Mouse (Mus musculus): ENCODE measurements around the gene Abat.
A peak's percentile ranks its signal among the peaks of the same experiment; 100 is the strongest.

Abat gene

DNA sequence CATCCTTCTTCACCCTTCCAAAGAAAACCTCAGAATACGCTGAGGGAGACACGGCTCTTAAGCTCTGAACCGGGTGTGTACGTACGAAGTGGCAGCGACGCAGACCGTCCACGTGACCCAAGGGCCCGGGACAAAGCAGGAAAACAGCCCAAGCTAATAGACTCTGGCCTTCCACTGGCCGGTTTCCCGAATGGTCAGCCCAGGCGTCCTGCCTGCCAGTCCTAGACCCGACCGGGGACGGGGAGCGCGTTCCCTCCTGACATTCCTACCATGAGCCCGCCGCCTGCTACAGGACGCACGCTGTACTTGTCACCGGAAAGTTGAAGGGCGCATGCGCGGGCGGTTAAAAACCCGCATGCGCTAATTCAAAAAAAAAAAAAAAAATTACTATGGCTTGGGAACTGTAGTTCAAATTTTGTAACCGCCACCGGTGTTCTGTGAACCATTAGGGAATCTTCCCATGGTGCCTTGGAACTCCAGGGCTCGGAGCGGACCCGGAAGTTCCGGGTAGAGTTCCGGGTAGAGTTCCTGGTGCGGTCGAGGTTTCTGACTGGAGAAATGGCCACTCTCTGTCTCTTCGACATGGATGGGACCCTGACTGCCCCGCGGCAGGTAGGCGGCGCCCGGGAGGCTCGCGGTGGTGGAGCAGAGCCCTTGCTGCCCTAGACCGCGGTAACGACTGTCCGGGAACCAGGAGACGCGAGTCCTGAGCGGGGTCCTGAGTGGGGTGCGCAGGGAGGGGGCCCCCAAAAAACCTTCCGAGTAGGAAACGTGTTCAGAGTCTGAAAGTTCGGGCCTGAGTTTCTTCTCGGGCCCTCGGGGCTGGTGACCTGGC is 124.2 kb downstream of the Abat start, which contains the start of the genes Pmm2 and Tmem186:
Gene Pmm2 (plus strand): TSS at position 458 of the 835 bp plus-strand sequence.
Gene Tmem186 (minus strand): TSS at position 496 of the 835 bp plus-strand sequence.
- peak; percentile 84 for DNase-seq (ENCODE audit: low spot score)

DNA sequence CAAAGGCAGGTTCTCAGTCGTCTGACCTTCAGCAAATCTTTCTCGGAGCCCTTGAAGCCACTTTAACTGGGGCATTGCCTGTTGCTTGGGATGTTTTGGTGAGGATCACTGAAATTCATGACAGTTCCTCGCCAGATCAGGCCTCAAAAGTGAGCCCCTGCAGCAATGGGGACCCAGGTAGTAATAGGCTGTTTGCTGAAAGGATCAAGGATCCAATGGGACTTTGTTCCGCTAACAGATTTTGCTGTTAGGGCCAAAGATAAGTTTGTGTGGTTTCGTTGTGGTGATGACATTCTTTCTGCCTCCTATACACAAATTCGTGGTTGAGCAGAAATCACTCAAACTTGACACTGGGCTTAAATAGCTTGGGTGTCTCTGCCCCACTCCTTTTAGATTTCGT is 124.9 kb downstream of the Abat start:
- no peak for DNase-seq (ENCODE audit: low spot score)

DNA sequence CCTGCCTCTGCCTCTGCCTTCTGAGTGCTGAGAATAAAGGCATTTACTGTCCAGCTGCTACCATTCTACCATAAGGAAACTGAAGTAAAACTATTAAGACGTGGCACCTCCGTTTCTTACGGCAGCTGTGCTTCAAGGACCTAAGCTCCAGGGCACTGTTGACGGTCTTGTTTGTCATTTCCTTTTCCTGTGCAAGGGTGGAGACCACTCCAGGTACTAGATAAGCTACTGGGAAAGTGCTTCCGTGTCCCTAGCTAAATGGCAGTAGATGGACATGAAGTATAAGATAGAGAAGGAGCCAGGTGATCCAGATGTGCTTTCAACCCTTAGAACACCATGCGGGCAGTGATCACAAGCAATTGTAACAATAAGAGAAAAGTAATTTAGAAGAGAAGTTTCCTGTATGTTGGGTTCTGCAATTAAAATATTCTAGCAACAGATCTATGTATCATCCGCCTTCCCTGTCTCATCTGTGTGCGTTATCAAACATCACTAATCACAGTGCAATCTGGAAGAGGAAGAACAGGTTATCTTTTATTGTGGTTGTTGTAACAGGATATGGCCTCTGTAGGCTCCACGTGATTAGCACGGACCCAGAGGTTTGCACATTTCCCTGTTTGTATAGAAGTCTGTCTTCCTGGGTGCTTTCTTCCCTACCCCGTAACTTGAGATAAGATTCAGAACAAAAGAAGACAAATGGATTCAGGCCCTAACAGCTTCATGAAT is 126.4 kb downstream of the Abat start:
- DNase-seq (ENCODE audit: low spot score) = no peak

DNA sequence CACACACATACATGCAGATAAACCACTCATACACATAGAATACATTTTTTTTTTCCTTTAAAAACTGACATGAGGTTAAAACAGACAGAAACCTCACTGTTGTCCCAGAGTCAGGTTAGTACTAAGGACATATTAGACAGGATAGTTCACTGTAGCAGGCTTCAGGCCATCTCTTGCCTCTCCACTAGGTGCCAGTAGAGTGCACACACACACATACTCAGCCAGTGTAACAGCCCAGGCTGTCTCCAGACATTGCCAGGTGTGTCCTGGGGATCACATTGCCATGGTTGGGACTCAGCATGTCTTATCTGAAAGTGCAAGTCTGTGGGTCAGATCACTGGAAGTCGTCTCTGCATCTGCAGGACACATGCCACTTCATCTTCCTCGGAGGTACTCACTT is 130.6 kb downstream of the Abat start:
- no peak for DNase-seq (ENCODE audit: low spot score)

DNA sequence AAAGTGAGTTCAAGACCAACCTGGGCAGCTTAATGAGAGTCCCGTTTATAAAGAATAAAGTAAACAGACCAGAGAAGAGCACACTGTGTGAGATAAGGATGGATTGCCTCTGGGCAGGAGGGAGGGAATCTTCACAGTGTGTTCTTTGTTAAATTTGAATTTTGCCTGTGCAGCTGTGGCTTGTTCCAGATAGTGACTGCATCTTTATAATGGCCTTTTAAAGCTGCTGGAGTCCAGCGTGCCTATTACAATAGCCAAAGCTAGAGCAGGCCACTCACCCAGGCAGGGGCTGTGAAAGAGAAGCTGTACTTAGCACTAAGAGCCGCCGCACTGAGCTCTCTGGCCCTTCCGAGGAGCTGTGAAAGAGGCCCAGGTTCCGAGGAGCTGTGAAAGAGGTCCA is 132.3 kb downstream of the Abat start:
- no peak for DNase-seq (ENCODE audit: low spot score)

DNA sequence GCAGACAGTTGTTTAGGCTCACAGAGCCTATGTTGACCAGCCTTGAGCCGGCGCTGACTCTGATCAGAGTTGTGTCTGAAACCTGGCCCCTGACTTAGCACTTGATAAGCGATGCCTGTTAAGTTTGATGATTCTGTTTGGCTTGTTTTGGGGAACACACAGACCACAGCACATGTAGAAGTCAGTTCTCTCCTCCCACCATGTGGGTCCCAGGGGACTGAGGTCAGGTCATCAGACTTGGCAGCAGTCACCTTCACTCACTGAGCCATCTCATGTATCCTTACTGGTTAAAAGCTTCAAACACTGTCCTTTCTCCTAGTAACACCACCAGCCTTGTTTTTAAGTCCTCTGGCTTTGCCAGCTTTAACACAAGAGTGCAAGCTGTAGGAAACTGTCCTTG is 136.8 kb downstream of the Abat start:
- DNase-seq (ENCODE audit: low spot score) = no peak

DNA sequence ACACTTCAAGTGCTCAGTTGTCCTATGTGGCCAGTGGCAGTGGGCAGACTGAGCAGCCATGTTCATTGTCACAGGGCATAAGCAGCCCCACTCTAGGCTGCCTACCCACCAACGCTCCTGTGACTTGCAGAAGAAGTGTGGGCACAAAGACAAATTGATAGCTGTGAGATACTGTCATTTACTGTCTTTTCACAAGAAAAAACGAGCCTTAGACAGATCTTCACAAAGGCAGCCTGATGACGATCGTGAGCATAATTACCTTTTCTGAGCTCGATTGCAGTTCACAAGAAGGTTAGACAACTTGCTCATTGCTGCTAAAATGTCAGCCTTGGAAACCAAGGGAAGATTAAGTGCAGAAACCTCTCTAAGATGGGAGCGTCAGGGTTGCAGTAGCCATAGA is 141.9 kb downstream of the Abat start:
- no peak for DNase-seq (ENCODE audit: low spot score)

DNA sequence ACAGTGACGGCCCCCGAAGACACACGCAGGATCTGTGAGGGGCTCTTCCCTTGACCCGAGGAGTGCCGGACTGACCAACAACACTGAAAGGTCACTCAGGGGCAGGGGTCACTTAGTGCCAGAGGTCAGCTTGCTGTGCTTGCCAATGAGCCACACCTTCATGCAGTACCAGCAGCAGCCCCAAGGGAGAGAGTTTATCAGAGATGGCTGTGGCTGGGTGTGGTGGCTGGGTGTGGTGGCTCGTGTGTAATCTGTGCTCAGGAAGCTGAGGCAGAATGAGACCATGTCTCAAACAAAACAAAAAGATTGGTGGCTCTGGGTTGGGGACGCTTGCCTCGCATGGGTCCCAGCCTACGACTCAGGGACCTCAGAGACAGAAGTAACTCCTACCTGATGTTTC is 142.4 kb downstream of the Abat start:
- no peak for DNase-seq (ENCODE audit: low spot score)

DNA sequence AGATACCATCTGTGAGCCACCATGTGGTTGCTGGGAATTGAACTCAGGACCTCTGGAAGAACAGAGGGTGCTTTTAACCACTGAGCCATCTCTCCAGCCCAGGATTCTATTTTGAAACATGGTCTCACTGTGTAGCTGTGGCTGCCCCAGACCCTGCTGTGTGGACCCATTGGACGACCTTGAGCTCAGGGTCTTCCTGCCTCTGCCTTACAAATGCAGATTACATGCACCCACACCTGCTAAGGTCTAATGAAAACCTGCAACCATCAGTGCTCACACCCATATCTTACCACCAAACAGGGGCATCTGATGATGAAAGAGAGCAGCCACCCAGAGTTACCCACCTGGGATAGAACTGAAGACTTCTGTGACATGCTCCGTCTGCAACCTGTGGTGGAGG is 143.0 kb downstream of the Abat start:
- DNase-seq (ENCODE audit: low spot score) = no peak

DNA sequence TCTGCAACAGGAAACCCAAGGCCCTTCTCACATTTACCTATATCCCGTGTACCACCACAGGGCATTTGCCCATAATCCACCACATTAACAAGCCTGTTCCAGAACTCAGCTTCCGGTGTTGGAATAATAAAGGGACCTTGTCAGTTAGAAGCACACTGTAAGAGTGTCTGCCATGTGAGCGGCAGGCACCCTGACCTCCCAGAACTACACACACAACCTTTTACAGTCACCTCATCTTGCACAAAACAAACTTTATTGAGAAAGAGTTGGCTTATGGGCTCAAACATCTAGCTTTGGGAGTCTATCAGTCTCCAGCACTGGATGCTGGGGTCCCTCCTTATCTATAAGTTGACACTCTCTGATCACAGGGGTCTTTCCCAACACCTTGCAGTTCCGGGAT is 145.1 kb downstream of the Abat start:
- DNase-seq (ENCODE audit: low spot score) = no peak

DNA sequence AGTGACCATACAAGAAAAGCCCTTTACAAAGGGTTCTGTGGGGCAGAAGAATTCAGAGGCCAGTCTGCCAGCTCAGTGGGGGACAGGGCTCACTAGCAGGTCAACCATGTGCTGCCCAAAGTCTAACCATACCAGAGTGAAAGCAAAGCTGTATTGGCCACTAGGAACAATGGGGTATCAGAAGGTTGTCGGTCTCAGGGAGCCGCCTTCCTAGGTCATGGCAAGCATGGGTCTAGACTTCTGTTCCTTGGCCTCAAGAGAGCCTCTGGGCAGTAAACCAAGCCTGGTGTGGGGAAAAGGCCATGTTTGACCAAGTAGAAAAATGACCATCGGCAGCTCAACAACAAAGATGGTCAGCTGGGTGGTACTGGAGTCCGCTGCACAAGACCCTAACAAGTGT is 145.5 kb downstream of the Abat start:
- DNase-seq (ENCODE audit: low spot score) = no peak

DNA sequence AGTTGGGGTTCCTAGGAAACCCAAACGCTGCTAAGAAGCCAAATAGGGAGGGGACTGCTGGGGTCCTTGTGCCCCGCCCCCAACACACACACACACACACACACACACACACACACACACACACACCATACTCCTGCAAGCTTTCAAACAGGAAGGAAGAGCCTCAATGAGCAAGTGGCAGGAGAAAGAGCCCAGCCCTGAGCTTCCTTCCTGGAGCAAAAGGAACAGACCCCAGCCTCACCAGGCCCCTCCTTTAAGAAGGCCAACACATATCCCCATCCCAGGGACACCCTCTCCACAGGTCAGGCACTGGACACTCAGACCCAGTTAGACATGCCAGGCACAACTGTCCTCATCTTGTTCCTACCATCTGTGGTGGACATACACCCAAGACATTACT is 149.8 kb downstream of the Abat start:
- DNase-seq (ENCODE audit: low spot score) = no peak

DNA sequence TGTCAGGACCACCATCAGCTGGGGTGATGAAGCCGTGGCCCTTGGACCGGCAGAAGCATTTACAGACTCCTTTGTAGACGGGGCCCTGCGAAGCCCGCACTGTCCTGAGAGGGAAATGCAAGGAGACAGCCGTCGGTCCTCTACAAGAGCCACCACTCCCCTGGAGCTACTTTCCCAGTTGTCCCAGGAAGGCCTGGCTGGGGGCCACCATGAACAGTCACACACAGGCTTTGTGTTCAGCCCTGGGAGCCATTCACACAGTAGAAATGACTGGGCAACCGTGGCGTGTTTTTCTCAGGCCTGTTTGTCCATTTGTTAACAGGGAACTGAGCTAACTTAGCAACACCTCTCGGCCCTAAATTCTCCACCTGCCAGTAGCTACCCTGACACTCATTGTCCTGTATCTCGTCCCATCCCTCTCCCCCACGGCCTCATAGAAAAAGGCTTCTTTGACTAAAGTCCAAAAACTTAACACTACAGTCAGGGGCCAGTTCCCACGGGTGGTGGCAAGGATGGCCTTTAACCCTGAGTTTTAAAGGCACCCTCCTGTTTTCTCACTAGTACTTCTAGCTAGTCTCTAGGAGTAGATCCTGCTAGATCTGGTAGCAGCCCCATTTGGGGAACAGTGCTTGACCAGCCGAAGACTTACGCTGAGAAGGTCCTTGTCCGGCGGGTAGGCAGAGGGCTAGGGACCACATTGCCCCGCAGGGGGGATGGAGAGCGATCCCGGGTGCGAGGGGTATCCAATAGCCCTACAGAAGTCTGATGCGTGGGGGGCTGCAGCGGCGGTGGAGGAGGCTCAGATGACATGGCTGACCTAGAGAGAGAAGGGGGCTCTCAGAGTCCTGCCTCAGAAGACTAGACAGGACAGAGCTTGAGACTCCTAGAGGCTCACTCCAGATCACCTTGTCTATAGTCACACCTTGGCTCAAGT is 150.6 kb downstream of the Abat start:
- DNase-seq (ENCODE audit: low spot score) = no peak

DNA sequence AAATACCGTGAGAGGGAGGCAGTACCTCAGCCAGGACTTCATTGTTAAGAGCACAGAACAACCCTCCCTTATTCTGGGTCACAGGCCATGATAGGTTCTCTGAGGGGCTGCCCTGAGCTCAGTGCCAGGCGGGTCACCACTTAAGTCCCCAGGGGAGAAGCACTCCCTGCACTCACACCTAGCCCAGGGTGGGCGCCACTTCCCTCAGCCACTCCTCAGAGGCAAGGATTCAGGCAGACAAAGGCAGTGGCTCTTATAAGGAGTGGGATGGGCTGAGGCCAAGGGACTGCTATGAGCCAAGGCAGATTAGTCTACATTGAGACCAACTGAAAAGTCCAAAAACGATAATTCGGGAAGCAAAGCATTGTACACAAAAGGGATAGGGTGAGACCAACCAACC is 152.1 kb downstream of the Abat start:
- DNase-seq (ENCODE audit: low spot score) = no peak

DNA sequence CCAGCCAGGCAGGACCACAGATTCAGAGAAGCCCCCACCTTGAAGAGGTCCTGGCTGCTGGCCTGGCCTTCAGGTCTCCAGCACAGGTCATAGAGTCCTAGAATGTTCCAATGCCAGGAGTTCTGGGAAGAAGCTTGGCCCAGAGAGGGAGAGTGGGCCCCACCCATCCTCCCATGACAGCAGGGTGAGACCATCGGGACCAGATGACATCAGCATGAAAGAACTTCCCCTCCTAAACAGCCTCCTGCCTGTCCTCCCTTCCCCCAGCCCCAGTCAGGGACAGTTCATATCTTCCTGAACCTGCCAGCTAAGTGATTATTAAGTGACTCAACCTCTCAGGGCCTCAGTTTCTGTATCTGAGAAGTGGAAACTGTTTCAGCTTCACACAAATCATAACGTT is 153.2 kb downstream of the Abat start:
- DNase-seq (ENCODE audit: low spot score) = no peak

DNA sequence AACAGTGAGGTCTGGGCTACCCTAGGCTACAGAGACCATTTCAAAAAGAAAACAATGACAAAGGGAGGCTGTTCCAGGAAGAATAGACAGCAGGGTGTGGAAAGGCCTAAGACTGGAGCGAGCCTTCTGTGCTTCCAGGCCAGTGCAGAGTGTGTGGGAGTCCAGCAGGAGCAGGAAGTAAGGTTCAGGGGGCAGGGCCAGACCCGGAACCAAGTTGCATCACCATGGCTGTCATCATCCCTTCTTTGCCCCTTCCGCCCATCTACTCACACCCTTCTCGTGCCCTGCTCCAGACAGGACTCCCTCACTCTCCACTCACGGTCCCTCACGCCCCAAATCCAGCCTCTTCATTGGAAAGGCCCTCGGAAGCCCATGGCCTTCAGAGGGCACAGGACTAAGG is 154.0 kb downstream of the Abat start:
- DNase-seq (ENCODE audit: low spot score) = no peak

DNA sequence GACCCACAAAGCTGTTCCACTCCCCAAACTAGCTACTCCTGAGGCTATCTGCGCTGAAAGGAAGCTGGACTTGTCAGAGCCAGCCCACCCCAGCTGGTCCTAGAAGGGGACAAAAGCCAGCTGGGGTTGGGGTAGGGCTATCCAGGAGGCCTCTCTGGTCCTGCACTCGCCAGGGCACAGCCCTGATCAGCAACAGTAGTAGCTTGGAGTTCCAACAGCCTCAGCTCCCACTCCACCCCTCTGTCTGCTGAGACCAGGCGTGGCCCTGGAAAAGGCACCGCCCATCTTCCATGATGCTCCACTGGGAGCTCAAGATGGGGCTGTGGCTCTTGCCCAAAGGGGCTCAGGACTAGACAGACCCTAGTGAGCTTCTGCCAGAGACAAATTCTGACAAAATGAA is 154.6 kb downstream of the Abat start:
- DNase-seq (ENCODE audit: low spot score) = no peak

DNA sequence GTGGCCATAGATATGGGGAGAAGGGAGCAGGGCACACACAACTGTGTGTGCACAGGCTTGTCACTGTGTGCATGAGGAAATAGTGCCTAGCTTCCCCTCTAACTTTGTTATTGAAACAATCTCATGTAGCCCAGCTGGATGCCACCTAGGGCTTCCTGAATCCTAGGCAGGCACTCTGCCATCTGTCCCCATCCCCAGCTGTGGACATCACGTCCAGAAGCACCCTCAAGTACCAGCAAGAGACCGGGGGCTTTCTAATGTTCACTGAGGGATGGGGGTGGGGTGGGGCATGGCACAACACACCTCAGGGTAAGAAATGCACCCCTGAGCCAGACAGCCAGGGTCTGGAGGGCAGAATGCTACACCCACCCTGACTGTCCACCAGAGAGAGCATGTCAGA is 155.2 kb downstream of the Abat start:
- no peak for DNase-seq (ENCODE audit: low spot score)

DNA sequence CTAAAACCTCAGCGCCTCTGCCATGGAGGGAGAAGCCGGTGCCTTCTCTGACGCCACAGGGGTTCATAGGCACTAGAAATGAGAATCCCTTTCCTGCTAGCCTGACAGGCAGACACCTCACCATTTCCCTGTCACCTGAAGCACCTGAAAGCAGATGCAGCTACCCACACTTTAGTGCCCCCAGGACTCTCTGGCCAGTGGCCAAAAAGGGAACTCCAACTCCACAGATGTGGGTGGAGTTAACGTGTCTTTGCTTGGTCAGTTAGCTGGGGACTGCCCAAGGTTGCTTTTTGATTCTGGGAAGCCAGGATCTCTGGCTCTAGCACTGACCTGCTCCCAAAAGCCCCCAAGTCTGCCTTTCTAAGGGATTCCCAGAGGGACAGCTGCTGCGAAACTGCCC is 156.2 kb downstream of the Abat start:
- DNase-seq (ENCODE audit: low spot score) = no peak

DNA sequence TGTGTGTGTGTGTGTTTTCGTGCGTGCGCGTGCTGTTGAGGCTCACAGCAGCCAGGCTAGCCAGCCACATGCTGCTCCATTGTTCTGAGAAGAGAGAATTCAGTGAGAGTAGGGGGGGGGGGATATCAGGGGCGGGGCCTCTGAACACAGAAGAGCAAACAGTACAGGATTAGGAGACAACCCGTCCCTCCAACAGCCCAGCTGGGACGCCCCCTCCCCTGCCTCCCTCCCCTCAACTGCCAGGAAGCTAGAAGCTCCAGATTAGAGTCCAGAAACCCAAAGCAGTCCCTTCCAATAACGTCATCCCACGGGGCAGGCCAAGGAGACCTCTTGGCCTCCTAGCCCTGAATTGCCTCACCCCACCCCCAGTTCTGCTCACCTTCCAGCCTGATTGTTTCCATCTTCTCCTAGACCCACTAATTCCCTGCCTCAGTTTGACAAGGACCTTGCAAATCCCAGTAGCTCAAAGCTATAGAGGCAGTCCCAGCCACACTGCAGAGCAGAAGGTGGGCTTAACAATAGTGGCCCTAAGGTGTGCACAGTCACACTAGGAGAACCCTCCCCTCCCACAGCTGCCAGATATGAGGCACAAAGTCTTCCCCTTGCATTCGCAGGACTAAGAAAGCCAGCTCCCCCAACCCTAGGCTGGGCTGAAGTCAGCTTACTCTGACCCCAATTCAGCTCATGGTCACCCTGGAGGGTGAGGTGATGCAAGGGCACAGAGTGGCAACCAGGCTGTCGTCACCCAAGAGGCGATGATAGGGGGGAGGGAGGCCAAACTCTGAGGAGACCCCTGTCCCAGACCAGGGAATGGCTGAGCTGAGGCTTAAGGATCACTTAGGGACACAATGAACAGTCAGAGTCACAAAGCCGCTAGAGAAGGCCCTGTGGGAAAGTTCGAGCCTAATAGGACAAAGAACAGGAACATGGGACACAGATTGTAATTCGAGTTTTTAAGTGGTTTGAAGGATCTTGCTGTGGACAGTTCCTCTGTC is 157.1 kb downstream of the Abat start:
- no peak for DNase-seq (ENCODE audit: low spot score)

All from left cerebral cortex, adult 11 months (tissue).